Mouse (Mus musculus) duodenum, adult 2 months (tissue): ENCODE data around the gene Nemp2. TPM values are rescaled to one million over a fixed set of nuclear protein-coding genes. Genes with fewer than 3 reads are reported as not detected.

Experiments used
- polyA plus RNA-seq: library from polyadenylated mRNA; depleted of rRNA; stranded (reverse); fragments of >200 nt; gene quantifications from 2 replicates; pipeline ENCODE4 v1.2.3, GENCODE M21; 2012; ENCODE audit warnings: low replicate concordance; rRNA removed

Gene Nemp2
- 1.6 and 2.0 TPM in 2 replicates for polyA plus RNA-seq

GRCm38 (mm10) chr1:52630248-52630936 lies at the start of gene Nemp2:
TSS of gene Nemp2 (plus strand) at chr1:52630703.

Other genes with a start within 250 kb of the Nemp2 start
- 3.2 and 4.0 TPM in 2 replicates for gene Nab1, start 130.0 kb upstream of the Nemp2 start, polyA plus RNA-seq
- 8.0 and 11.0 TPM in 2 replicates for gene Mfsd6, start 96.8 kb downstream of the Nemp2 start, polyA plus RNA-seq
- 3.7 and 4.0 TPM in 2 replicates for gene Inpp1, start 187.0 kb downstream of the Nemp2 start, polyA plus RNA-seq
- gene Hibch, start 214.2 kb downstream of the Nemp2 start, polyA plus RNA-seq = 8.4 and 11.5 TPM in 2 replicates